Comparison of ENCODE assay signal across 9 mouse cellular contexts in the genomic region with DNA sequence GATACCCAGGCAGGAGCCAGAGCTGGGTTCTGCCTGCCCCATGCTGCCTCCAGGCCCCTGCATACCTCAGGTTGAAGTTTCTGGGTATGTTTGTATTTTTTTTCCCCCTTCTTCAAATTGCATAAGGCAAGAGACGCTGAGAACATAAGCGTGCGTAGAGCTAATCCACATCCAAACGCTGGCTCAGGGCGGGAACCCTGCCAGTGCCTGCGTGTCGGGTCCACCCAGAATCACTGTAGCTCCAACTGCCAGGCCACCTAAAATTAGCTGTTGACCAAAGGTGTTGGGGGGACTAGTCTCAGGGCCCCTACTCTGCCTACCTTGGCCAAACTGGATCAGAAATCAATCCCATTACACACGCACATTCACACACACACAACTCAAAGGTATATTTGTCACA. TPM values are rescaled to one million over a fixed set of nuclear protein-coding genes. Genes with fewer than 3 reads are reported as not detected.
"Had no signal": no experiment of that assay in that cellular context is flagged by ENCODE, and none has a peak within 500 bp of the region (broad histone marks: within the 10 kb centered on the region; RNA-seq: fewer than 3 reads in every experiment).

No protein-coding gene starts in this region.

- DNase-seq: kidney, adult 9 months; layer of hippocampus, postnatal 36 days; thymus, postnatal 4 days had no signal

- H3K9me3 ChIP-seq: limb, embryonic 12.5 days; liver, embryonic 12.5 days; midbrain, embryonic 12.5 days; neural tube, embryonic 13.5 days had no signal

- ATAC-seq: liver, embryonic 12.5 days had no signal

- H3K4me3 ChIP-seq: limb, embryonic 12.5 days; liver, embryonic 12.5 days; midbrain, embryonic 12.5 days; neural tube, embryonic 13.5 days had no signal

- H3K4me1 ChIP-seq: liver, embryonic 12.5 days had no signal

- H3K4me2 ChIP-seq: limb, embryonic 12.5 days; liver, embryonic 12.5 days; lung, embryonic 14.5 days; midbrain, embryonic 12.5 days; neural tube, embryonic 13.5 days had no signal

- H3K36me3 ChIP-seq: limb, embryonic 12.5 days; liver, embryonic 12.5 days; midbrain, embryonic 12.5 days; neural tube, embryonic 13.5 days had no signal

- H3K27ac ChIP-seq: limb, embryonic 12.5 days; liver, embryonic 12.5 days; midbrain, embryonic 12.5 days; neural tube, embryonic 13.5 days had no signal

- H3K9ac ChIP-seq: limb, embryonic 12.5 days; liver, embryonic 12.5 days; lung, embryonic 14.5 days; midbrain, embryonic 12.5 days; neural tube, embryonic 13.5 days had no signal

RNA-seq across cellular contexts. Expression of gene Edn2, which starts 1.6 kb away (rescaled TPM):
- polyA plus RNA-seq: midbrain, embryonic 12.5 days; midbrain, embryonic 16.5 days had no signal
